Mouse (Mus musculus): ENCODE results near the gene St6galnac1. TPM values are rescaled to one million over a fixed set of nuclear protein-coding genes. Genes with fewer than 3 reads are reported as not detected.
"Not testable (repeated sequence)": the region's sequence is repeated elsewhere in the genome, so short reads cannot be mapped to it uniquely, and the experiment has no call there.

The St6galnac1 gene
- polyA plus RNA-seq (2015; fragmentation: Nextera tagmentation; extraction: Ambion mirVana): not detected in 2 replicates

DNA sequence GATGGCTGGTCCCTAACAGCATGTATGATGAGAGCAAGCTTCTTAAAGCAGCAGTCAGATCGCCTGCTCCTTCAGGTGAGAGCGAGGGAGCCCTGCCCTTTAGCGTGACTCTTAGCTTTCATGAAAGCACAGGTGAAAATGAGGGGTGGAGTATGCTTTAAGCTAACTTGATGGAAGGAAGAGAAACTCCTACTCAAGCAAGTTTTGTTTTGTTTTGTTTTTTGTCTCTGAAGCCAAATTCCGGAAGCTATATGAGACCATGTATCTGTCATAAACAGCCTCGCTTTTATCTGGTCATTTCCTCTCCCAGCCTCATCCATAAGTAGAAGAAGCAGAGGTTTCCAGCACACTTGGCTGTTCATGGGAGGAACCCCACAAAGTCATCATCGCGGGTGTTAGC is at the start of gene St6galnac1:
Gene St6galnac1 (minus strand): TSS at position 101 of the 400 bp plus-strand sequence.
- Histone ChIP-seq H3K9ac (no peak within 1 kb of the TSS), H3K27me3 (no peaks in the 10 kb centered on the region), H3K9me3 (no peaks in the 10 kb centered on the region), H3K4me3 (no peak within 1 kb of the TSS), H3K4me2 (no peak within 1 kb of the TSS), H3K36me3 (no peaks in the 10 kb centered on the region), H3K27ac (replicated peaks) (no peak within 1 kb of the TSS), H3K4me1 (replicated peaks) (no peaks in the 10 kb centered on the region)
- ATAC-seq (ENCODE audit: low FRiP score, low read depth): no peak
- 90% methylated on average over 7 of the region's 7 CpGs for WGBS

DNA sequence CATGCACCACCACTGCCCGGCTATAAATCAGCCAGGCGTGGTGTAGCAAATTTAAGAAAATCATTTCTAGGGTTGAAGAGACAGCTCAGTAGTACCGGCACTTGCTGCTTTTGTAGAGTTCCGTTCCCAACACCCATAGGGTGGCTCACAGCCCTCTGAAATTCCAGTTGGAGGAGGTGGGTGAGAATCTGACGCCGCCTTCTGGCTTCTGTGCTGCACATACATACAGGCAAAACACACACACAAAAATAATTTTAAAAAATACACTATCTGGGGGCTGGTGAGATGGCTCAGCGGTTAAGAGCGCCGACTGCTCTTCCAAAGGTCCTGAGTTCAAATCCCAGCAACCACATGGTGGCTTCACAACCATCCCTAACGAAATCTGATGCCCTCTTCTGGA is 48.6 kb upstream of the St6galnac1 start:
- not testable (repeated sequence) for H3K27me3 ChIP-seq; ATAC-seq (ENCODE audit: low FRiP score, low read depth); H3K27ac ChIP-seq (replicated peaks); H3K4me2 ChIP-seq; H3K36me3 ChIP-seq; H3K4me3 ChIP-seq; H3K9me3 ChIP-seq; H3K9ac ChIP-seq
- WGBS: 95% methylated on average over 10 of the region's 10 CpGs
- H3K4me1 ChIP-seq (replicated peaks): peaks cover 52% of the 10 kb centered on the region

DNA sequence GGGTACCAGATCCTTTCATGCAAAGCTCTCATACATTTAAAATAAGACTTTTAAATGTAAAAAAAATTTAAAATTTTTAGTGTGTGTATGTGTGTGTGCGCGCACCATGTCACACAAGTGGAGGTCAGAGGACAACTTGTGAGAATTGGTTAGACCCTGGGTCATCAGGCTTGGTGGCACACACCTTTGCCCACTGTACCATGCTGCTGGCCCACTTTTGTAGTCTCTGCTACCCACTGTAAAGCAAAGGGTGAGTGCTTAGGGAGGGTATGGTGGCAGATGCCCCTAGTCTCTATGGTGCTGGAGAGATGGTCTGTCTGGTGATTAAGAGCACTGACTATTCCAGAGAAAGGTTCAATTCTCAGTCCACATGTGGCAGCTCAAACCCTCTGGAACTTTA is 47.9 kb upstream of the St6galnac1 start:
- no peak overlapping the region for H3K4me2 ChIP-seq
- no peaks in the 10 kb centered on the region for H3K9me3 ChIP-seq
- no peaks in the 10 kb centered on the region for H3K36me3 ChIP-seq
- ATAC-seq (ENCODE audit: low FRiP score, low read depth): no peak
- H3K27me3 ChIP-seq: no peaks in the 10 kb centered on the region
- peaks cover 51% of the 10 kb centered on the region for H3K4me1 ChIP-seq (replicated peaks)
- no peak overlapping the region for H3K4me3 ChIP-seq
- no peak overlapping the region for H3K9ac ChIP-seq
- 98% methylated on average over 2 of the region's 2 CpGs for WGBS
- H3K27ac ChIP-seq (replicated peaks): no peak overlapping the region

DNA sequence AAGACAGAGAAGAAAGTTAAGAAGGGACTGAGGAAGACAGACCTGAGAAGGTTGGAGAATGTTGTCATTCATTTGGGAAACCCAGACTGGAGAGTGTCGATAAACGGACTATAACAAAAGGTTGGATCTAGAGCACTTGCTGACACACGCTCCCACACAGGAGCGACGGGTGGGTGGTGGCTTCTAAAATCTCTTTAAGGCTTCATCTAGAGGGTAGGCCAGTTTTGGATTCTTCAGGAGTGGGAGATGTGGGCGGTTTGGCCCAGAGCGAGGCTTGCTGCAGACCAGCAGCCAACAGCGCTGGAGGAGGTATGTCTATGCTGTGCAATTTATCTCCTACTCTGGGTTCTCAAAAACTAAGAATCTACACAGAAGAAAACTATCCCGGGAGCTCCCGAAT is 47.3 kb upstream of the St6galnac1 start:
- Histone ChIP-seq H3K36me3 (no peaks in the 10 kb centered on the region), H3K4me1 (replicated peaks) (peaks cover 48% of the 10 kb centered on the region), H3K27me3 (no peaks in the 10 kb centered on the region), H3K4me2 (no peak overlapping the region), H3K9ac (no peak overlapping the region), H3K9me3 (no peaks in the 10 kb centered on the region), H3K27ac (replicated peaks) (no peak overlapping the region), H3K4me3 (no peak overlapping the region)
- no peak for ATAC-seq (ENCODE audit: low FRiP score, low read depth)
- 92% methylated on average over 10 of the region's 10 CpGs for WGBS

DNA sequence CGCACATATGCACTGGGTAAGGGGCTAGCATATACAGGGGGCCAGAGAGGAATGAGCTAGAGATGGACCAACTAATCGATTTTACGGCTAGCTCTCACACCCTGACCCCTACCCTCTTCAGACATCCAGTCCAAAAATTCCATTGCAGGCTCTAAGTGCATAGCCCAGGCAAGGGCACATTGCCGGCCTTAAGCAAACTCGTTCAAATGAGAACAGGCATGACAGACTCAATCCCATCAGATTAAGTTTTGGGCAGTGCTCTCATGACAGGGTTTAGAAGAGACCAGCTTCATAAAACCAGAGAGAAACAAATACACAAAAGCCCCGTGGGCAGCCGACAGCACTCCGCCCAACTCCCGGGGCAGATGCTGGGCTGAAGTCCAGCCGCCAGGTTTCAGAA is 46.9 kb upstream of the St6galnac1 start:
- ATAC-seq (ENCODE audit: low FRiP score, low read depth): no peak
- no peaks in the 10 kb centered on the region for H3K27me3 ChIP-seq
- no peaks in the 10 kb centered on the region for H3K36me3 ChIP-seq
- 60% methylated on average over 10 of the region's 10 CpGs for WGBS
- no peak overlapping the region for H3K4me3 ChIP-seq
- no peak overlapping the region for H3K9ac ChIP-seq
- H3K4me1 ChIP-seq (replicated peaks): peaks cover 44% of the 10 kb centered on the region
- no peak overlapping the region for H3K27ac ChIP-seq (replicated peaks)
- no peak overlapping the region for H3K4me2 ChIP-seq
- H3K9me3 ChIP-seq: no peaks in the 10 kb centered on the region

DNA sequence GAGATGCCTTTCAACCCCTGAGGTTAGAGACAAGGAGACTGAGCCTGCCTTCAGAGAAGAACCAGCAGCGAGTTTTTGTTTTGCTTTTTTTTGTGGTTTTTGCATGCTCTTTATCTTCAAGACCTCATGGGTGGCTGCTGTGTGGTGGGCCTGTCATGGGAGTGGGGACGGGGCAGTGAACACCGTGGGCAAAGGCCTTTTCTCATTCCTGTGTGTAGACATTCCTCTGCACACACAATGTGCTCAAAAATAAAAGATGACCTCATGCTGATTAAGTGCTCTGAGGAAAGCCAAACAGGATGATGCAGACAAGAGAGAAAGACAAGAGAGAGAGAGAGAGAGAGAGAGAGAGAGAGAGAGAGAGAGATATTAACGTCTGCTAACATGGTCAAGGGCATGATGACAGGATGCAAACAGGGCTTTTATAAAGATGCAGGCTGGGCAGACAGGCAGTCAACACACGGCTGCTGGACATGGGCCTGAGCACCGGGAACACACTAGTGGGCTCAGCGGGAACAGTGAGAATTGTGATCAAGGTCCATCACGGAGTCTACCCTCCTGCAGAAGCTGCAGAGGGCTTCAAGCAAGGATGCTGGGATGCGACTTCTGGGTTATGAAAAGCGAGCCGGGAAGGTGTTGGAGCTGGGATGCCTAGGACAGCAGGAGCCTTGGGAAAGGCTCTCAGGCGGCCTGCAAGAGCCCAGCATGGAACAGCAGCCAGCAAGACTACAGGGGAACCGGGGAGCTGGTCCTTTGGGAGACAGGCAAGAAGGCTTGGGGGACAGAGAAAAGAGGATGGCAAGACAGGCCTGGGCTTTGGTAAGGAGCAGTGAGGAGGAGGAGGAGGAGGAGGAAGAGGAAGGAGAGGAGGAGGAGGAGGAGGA is 46.0 kb upstream of the St6galnac1 start:
- Histone ChIP-seq H3K4me3 (no peak overlapping the region), H3K27me3 (no peaks in the 10 kb centered on the region), H3K9me3 (no peaks in the 10 kb centered on the region), H3K9ac (no peak overlapping the region), H3K4me2 (no peak overlapping the region), H3K36me3 (no peaks in the 10 kb centered on the region), H3K27ac (replicated peaks) (no peak overlapping the region), H3K4me1 (replicated peaks) (peaks cover 34% of the 10 kb centered on the region)
- ATAC-seq (ENCODE audit: low FRiP score, low read depth): no peak
- WGBS: 45% methylated on average over 13 of the region's 13 CpGs

DNA sequence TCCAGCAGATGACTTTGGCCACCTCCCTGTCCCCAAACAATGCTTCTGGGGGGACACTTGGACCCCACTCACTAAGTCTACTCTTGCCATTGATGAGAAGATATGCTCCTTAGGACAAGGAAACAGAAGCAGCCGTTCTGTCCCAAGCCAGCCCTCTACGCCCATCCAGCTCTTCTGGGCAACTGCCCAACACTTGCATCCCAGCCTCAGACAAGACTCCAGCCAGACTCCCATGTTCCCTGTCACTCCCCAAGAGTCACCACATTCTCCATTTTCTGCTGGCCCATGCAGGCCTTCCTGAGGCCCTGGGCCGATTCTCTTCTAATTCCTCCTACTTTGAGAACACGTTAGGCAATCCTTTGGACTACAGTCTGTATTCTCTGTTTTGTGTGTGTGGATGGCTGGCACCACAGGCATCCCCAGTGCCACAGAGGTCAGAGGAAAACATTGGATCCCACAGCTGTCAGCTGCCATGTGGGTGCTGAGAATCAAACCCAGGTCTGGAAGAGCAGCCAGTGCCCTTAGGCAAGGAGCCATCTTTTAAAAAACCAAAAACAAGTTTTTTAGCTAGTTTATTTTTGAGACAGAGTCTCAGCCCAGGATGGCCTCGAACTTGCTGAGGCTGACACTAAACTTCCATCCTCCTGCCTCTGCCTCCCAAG is 44.8 kb upstream of the St6galnac1 start:
- Histone ChIP-seq H3K4me3 (no peak overlapping the region), H3K36me3 (no peaks in the 10 kb centered on the region), H3K27ac (replicated peaks) (no peak overlapping the region), H3K27me3 (no peaks in the 10 kb centered on the region), H3K4me1 (replicated peaks) (peaks cover 28% of the 10 kb centered on the region), H3K9me3 (no peaks in the 10 kb centered on the region), H3K9ac (no peak overlapping the region), H3K4me2 (no peak overlapping the region)
- 82% methylated on average over 5 of the region's 5 CpGs for WGBS
- no peak for ATAC-seq (ENCODE audit: low FRiP score, low read depth)

DNA sequence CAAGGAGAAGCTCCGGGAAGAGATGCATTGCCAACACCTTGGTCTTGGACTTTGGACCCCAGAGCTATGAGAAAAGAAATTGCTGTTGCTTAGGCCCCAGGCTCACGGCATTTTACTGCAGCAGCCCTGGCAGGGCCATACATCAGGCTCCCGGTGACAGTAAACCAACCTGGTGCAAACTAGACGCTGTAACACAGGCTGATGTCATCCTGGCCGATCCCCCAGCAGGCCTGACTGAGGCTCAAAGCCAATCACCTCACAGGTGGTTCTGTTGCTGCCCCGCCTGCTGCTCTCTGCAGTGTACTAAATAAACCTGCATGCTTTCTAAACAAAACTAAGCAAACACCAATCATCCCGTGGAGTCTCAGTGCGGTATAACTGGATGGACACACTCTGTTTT is 43.4 kb upstream of the St6galnac1 start:
- ATAC-seq (ENCODE audit: low FRiP score, low read depth): no peak
- H3K9ac ChIP-seq: no peak overlapping the region
- no peak overlapping the region for H3K4me3 ChIP-seq
- H3K27me3 ChIP-seq: no peaks in the 10 kb centered on the region
- H3K9me3 ChIP-seq: no peaks in the 10 kb centered on the region
- H3K4me1 ChIP-seq (replicated peaks): peaks cover 40% of the 10 kb centered on the region
- no peaks in the 10 kb centered on the region for H3K36me3 ChIP-seq
- 53% methylated on average over 8 of the region's 8 CpGs for WGBS
- peak overlapping the region; percentile 33; the same call in 1 of the 2 replicates for H3K27ac ChIP-seq (replicated peaks)
- no peak overlapping the region for H3K4me2 ChIP-seq

DNA sequence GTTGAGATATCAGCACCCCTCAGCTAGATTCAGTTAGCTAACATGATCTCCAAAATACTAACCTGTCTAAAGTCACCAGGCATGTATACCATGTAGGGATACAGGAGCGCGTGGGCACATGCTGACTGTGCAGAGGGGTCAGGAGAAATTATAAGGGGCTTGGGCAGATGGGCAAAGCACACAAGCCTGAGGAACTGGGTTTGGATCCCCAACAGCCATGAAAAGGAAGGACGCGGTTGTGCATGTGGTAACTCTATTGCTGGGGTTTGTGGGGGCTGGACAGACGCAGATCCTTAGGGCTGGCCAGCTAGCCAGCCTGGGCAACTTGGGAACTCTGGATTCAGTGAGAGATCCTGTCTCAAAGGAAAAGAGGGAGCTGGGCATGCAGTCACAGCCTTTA is 42.3 kb upstream of the St6galnac1 start:
- Histone ChIP-seq H3K27me3 (no peaks in the 10 kb centered on the region), H3K4me2 (no peak overlapping the region), H3K27ac (replicated peaks) (no peak overlapping the region), H3K4me1 (replicated peaks) (peaks cover 51% of the 10 kb centered on the region), H3K4me3 (no peak overlapping the region), H3K9me3 (no peaks in the 10 kb centered on the region), H3K9ac (no peak overlapping the region), H3K36me3 (no peaks in the 10 kb centered on the region)
- WGBS: 96% methylated on average over 5 of the region's 5 CpGs
- ATAC-seq (ENCODE audit: low FRiP score, low read depth): no peak

DNA sequence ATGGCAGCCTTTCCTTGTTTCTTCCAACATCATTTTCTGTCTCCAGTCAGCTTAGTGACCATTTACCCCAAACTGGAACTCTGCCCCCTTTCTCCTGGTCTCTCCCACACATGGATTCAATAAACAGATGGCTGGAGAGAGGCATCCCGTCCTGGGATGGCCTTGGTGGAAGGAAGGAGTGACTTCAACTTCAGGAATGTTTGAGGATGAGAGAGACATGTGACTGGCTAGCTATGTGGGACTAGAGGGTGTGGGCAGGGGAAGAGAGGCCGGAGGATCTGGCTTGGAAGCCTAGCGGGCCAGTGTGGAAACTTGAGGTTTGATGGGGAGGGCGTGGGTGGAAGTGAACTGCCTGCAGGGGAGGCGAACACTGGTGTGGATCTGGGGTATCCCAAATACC is 41.5 kb upstream of the St6galnac1 start:
- Histone ChIP-seq H3K27me3 (no peaks in the 10 kb centered on the region), H3K4me3 (no peak overlapping the region), H3K36me3 (no peaks in the 10 kb centered on the region), H3K4me1 (replicated peaks) (peaks cover 52% of the 10 kb centered on the region), H3K9me3 (no peaks in the 10 kb centered on the region), H3K9ac (no peak overlapping the region), H3K27ac (replicated peaks) (no peak overlapping the region), H3K4me2 (no peak overlapping the region)
- ATAC-seq (ENCODE audit: low FRiP score, low read depth): no peak
- 93% methylated on average over 5 of the region's 5 CpGs for WGBS

DNA sequence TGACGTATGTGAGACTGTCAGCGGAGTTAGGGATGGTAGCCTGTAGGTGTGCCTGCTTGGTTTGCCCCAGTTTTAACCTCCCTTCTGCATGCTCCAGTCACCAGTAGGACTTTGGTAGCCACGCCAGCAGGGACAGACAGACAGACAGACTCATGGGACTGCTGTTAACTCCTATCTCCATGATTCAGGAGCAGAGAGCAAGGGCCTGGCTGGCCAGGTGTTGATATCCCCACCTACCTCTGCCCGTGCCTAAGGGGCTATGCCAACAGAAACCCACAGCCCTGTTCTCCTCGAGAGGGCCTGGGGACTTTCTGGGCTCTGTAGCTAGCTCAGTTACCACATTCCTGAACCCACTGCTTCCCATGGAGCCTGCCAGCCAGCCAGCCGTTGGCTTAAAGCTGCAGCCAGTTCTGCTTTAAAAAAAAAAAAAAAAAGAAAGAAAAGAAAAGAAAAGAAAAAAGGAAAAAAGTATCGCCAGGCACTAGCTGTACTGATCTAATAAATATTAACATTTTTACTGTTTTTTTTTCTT is 39.6 kb upstream of the St6galnac1 start:
- Histone ChIP-seq H3K27me3 (no peaks in the 10 kb centered on the region), H3K27ac (replicated peaks) (peak overlapping the region; percentile 98), H3K4me1 (replicated peaks) (peaks cover 63% of the 10 kb centered on the region), H3K9me3 (no peaks in the 10 kb centered on the region), H3K36me3 (no peaks in the 10 kb centered on the region), H3K9ac (no peak overlapping the region), H3K4me3 (no peak overlapping the region), H3K4me2 (peak overlapping the region; percentile 22)
- ATAC-seq (ENCODE audit: low FRiP score, low read depth): no peak
- WGBS: 13% methylated on average over 7 of the region's 7 CpGs
